Comparison of ENCODE assay signal across 8 mouse cellular contexts in genomic region chr14:78435982-78436381, GRCm38 (mm10).
"Had no signal": no experiment of that assay in that cellular context is flagged by ENCODE, and none has a peak within 500 bp of the region (broad histone marks: within the 10 kb centered on the region; RNA-seq: fewer than 3 reads in every experiment).

No protein-coding gene starts in this region.

- ATAC-seq: midbrain, embryonic 15.5 days had no signal

- DNase-seq: kidney, adult 8-10 months; kidney, postnatal 25 days; layer of hippocampus, adult 9-11 months; layer of hippocampus, postnatal 36 days; liver, embryonic 13.5 days; lung, adult 18-20 months; retina, postnatal 1 day had no signal
